Mouse (Mus musculus): ENCODE results near the gene Acot13. TPM values are rescaled to one million over a fixed set of nuclear protein-coding genes. Genes with fewer than 3 reads are reported as not detected.

The Acot13 gene
- total and polyA plus RNA-seq, 2 experiments = 95.8 to 96.4 TPM

DNA sequence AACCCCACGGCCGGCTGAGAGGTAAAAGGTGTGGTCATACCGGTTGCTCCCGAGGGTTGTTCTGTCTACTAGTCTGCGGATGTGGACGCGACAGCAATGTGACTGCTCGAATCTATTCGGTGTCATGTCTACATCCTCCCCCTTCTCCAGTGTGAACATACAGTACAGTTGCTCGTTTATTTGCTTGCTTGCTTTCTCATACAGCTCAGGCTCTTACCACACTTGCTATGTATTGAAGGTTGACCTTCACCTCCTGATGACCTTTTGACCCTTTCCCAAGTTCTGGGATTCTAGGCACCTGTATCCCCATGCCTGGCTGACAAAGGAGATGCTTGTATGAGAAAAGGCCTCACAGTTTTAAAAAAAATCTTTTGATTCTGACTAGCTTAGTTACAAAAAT is 36.4 kb upstream of the Acot13 start:
- no peaks in the 10 kb centered on the region for H3K27me3 ChIP-seq (ENCODE audit: control insufficient read depth, insufficient read depth, low read length)
- H3K36me3 ChIP-seq (ENCODE audit: control insufficient read depth, insufficient read depth, low read length) = no peaks in the 10 kb centered on the region
- no peak for DNase-seq (ENCODE audit: extremely low read depth, low read depth, low spot score)
- no peak overlapping the region for H3K27ac ChIP-seq (replicated peaks; ENCODE audit: insufficient read depth, low read depth, low read length)
- no peak overlapping the region for H3K4me3 ChIP-seq (ENCODE audit: insufficient read depth, low read depth, low read length)
- H3K9ac ChIP-seq (ENCODE audit: low read depth, low read length) = no peak overlapping the region
- H3K4me1 ChIP-seq (ENCODE audit: control insufficient read depth, insufficient read depth, low read length) = peaks cover 5% of the 10 kb centered on the region
- H3K79me2 ChIP-seq (ENCODE audit: control insufficient read depth, insufficient read depth, low read length) = no peaks in the 10 kb centered on the region
- TF ChIP-seq CTCF (IDR thresholded peaks at IDR 0.05; ENCODE audit: low read depth, low read length) = no peak
- no peak for TF ChIP-seq POLR2A (IDR thresholded peaks at IDR 0.05; ENCODE audit: extremely low read depth, insufficient read depth, low read length)
- WGBS = 53% methylated on average over 10 of the region's 10 CpGs

DNA sequence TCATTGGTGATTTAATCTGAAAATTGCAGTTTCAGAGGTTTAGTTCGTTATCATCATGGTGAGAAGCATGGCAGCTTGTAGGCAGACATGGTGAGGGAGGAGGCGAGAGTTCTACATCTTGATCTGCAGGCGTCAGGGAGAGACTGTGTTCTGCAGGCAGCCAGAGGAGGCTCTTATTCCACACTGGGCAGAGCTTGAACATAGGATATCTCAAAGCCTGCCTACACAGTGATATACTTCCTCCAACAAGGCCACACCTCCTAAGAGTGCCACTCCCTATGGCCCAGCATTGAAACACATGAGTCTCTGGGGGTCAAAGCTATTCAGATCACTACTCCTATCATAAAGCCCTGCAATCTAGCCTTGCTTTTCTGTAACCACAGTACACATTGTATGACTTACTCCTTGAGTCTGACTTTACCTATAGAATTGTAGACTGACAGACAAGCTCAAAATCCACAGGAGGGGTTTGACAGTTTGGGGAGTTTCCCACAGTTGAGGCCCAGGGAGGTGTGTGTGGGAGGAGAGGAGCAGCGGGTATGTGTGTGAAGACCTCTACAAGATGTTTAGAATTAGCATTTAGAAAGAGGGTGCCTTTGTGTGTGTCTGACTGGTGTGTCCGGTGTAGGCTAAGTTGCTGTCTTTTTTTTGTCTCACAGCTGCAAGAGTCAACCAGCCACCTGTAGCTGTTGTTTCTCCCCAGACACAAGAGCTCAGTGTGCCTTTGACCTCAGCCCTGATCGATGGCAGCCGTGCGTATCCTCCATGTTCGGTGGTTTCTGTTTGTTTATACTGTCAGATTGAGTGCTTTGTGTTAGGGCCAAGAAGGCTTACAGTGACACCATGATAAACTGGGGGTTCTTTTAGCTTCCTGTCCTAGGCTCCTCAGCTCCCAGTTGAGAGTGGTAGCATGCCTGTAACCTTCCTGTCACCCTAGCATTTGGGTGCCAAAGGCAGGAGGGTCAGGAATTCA is 35.4 kb upstream of the Acot13 start:
- DNase-seq (ENCODE audit: extremely low read depth, low read depth, low spot score) = peak; percentile 79
- Histone ChIP-seq H3K4me1 (ENCODE audit: control insufficient read depth, insufficient read depth, low read length) (peaks cover 5% of the 10 kb centered on the region), H3K27ac (replicated peaks; ENCODE audit: insufficient read depth, low read depth, low read length) (peak overlapping the region; percentile 65), H3K79me2 (ENCODE audit: control insufficient read depth, insufficient read depth, low read length) (no peaks in the 10 kb centered on the region), H3K27me3 (ENCODE audit: control insufficient read depth, insufficient read depth, low read length) (no peaks in the 10 kb centered on the region), H3K36me3 (ENCODE audit: control insufficient read depth, insufficient read depth, low read length) (no peaks in the 10 kb centered on the region), H3K4me3 (ENCODE audit: insufficient read depth, low read depth, low read length) (no peak overlapping the region), H3K9ac (ENCODE audit: low read depth, low read length) (no peak overlapping the region)
- 42% methylated on average over 9 of the region's 9 CpGs for WGBS
- TF ChIP-seq POLR2A (IDR thresholded peaks at IDR 0.05; ENCODE audit: extremely low read depth, insufficient read depth, low read length) = no peak
- TF ChIP-seq CTCF (IDR thresholded peaks at IDR 0.05; ENCODE audit: low read depth, low read length) = no peak

DNA sequence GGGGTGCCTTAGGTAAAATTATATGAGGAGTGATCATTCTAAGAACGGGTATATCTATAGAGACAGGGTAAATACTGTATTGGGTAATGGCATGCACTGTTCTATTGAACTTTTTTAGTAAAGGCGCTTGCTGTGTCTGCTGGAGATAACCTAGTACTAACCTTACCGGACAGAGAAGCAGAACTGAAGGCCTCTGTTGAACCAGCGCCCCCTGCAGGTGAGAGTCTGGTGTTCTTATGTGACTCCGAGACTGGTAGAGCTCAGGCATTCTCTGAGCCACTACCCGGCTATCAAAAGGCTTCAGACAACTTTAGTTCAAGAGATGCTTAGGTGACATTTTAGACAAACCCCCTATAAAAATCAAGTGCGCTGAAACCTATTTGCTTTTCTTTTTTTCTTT is 31.2 kb upstream of the Acot13 start:
- Histone ChIP-seq H3K36me3 (ENCODE audit: control insufficient read depth, insufficient read depth, low read length) (no peaks in the 10 kb centered on the region), H3K9ac (ENCODE audit: low read depth, low read length) (no peak overlapping the region), H3K27ac (replicated peaks; ENCODE audit: insufficient read depth, low read depth, low read length) (no peak overlapping the region), H3K79me2 (ENCODE audit: control insufficient read depth, insufficient read depth, low read length) (no peaks in the 10 kb centered on the region), H3K4me1 (ENCODE audit: control insufficient read depth, insufficient read depth, low read length) (peaks cover 5% of the 10 kb centered on the region), H3K27me3 (ENCODE audit: control insufficient read depth, insufficient read depth, low read length) (no peaks in the 10 kb centered on the region), H3K4me3 (ENCODE audit: insufficient read depth, low read depth, low read length) (no peak overlapping the region)
- DNase-seq (ENCODE audit: extremely low read depth, low read depth, low spot score) = peak; percentile 72
- TF ChIP-seq CTCF (IDR thresholded peaks at IDR 0.05; ENCODE audit: low read depth, low read length) = peak; percentile 69
- no peak for TF ChIP-seq POLR2A (IDR thresholded peaks at IDR 0.05; ENCODE audit: extremely low read depth, insufficient read depth, low read length)
- WGBS = 25% methylated on average over 7 of the region's 7 CpGs

DNA sequence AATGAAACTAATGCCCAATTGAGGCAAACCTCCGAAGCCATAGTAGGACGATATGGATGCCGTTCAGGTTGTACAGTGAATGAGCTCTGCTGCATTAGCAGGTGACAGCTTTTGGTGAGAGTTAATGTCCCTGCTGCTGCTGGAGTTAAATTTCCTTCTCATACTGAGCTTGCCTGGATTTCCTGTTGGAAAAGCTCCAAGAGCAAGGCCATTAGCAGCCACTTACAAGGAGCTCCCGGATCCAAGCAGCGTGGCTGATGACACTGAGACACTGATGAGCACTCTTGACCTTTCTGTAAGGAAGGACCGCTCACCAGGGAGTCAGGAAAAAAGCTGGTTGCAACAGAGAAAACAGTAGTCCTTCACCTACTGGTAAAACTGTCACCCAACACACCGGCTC is 30.7 kb upstream of the Acot13 start:
- Histone ChIP-seq H3K27ac (replicated peaks; ENCODE audit: insufficient read depth, low read depth, low read length) (no peak overlapping the region), H3K4me3 (ENCODE audit: insufficient read depth, low read depth, low read length) (no peak overlapping the region), H3K36me3 (ENCODE audit: control insufficient read depth, insufficient read depth, low read length) (no peaks in the 10 kb centered on the region), H3K27me3 (ENCODE audit: control insufficient read depth, insufficient read depth, low read length) (no peaks in the 10 kb centered on the region), H3K4me1 (ENCODE audit: control insufficient read depth, insufficient read depth, low read length) (peaks cover 3% of the 10 kb centered on the region; the same call in 1 of the 2 replicates), H3K9ac (ENCODE audit: low read depth, low read length) (no peak overlapping the region), H3K79me2 (ENCODE audit: control insufficient read depth, insufficient read depth, low read length) (no peaks in the 10 kb centered on the region)
- 78% methylated on average over 7 of the region's 7 CpGs for WGBS
- DNase-seq (ENCODE audit: extremely low read depth, low read depth, low spot score) = no peak
- TF ChIP-seq POLR2A (IDR thresholded peaks at IDR 0.05; ENCODE audit: extremely low read depth, insufficient read depth, low read length) = no peak
- TF ChIP-seq CTCF (IDR thresholded peaks at IDR 0.05; ENCODE audit: low read depth, low read length) = no peak

DNA sequence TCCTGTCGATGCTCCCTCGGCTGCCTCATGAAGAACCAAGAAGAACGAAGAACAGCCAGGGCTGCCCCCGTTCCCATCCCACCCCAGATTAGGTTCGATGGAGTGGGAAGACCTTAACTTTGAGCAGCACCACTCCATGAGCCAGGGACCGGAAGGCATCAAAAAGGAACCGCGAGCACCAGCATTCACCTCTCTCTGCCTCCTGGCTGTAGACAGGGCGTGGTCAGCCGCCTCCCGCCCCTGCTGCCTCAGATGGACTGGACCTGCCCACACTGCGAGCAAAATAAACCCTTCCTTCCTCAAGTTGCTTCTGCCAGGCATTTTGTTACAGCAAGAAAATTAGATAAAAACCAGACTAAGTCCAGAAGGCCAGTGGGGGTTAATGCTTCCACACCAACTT is 29.7 kb upstream of the Acot13 start:
- TF ChIP-seq POLR2A (IDR thresholded peaks at IDR 0.05; ENCODE audit: extremely low read depth, insufficient read depth, low read length) (no peak), CTCF (IDR thresholded peaks at IDR 0.05; ENCODE audit: low read depth, low read length) (no peak)
- Histone ChIP-seq H3K27me3 (ENCODE audit: control insufficient read depth, insufficient read depth, low read length) (no peaks in the 10 kb centered on the region), H3K79me2 (ENCODE audit: control insufficient read depth, insufficient read depth, low read length) (no peaks in the 10 kb centered on the region), H3K27ac (replicated peaks; ENCODE audit: insufficient read depth, low read depth, low read length) (no peak overlapping the region), H3K36me3 (ENCODE audit: control insufficient read depth, insufficient read depth, low read length) (no peaks in the 10 kb centered on the region), H3K9ac (ENCODE audit: low read depth, low read length) (no peak overlapping the region), H3K4me3 (ENCODE audit: insufficient read depth, low read depth, low read length) (no peak overlapping the region), H3K4me1 (ENCODE audit: control insufficient read depth, insufficient read depth, low read length) (no peaks in the 10 kb centered on the region)
- 81% methylated on average over 12 of the region's 12 CpGs for WGBS
- no peak for DNase-seq (ENCODE audit: extremely low read depth, low read depth, low spot score)

DNA sequence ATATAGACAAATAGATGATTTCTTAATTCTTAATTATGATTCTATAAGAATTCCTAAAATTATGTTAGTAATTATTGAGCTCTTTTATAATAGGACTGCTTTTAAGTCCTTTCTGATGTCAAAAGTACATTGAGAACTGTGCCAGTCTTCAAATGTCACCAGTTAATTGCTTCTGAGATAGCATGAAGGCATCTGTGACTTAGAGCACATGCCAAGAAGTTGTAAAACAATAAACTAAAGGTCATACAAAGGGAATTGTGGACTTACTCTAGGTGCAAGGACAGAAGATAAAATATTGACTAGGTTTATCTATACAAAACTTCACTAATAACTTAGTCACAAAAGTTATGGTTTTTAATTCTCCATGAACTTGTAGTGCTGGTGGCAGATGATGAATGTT is 27.8 kb upstream of the Acot13 start:
- DNase-seq (ENCODE audit: extremely low read depth, low read depth, low spot score) = no peak
- Histone ChIP-seq H3K9ac (ENCODE audit: low read depth, low read length) (no peak overlapping the region), H3K36me3 (ENCODE audit: control insufficient read depth, insufficient read depth, low read length) (no peaks in the 10 kb centered on the region), H3K4me3 (ENCODE audit: insufficient read depth, low read depth, low read length) (no peak overlapping the region), H3K27me3 (ENCODE audit: control insufficient read depth, insufficient read depth, low read length) (no peaks in the 10 kb centered on the region), H3K79me2 (ENCODE audit: control insufficient read depth, insufficient read depth, low read length) (no peaks in the 10 kb centered on the region), H3K4me1 (ENCODE audit: control insufficient read depth, insufficient read depth, low read length) (no peaks in the 10 kb centered on the region), H3K27ac (replicated peaks; ENCODE audit: insufficient read depth, low read depth, low read length) (no peak overlapping the region)
- TF ChIP-seq CTCF (IDR thresholded peaks at IDR 0.05; ENCODE audit: low read depth, low read length) (no peak), POLR2A (IDR thresholded peaks at IDR 0.05; ENCODE audit: extremely low read depth, insufficient read depth, low read length) (no peak)
